Mouse (Mus musculus) kidney, adult 2 months (tissue): ENCODE data around the gene Olfr1170. TPM values are rescaled to one million over a fixed set of nuclear protein-coding genes. Genes with fewer than 3 reads are reported as not detected.

Experiments used
- DNase-seq: peaks from one replicate; pipeline ENCODE4 v3.0.0; 2021
- H3K27ac ChIP-seq: fragments of 200-500 bp; 2 replicates; pipeline ENCODE4 v1.5.1; 2012; ENCODE audit warnings: low read depth, low read length, control low read depth, inconsistent platforms; ENCODE audit not compliant: insufficient read depth
- H3K27me3 ChIP-seq: fragments of 200-500 bp; replicated peaks from 2 replicates; pipeline ENCODE4 v1.6.1; 2012; ENCODE audit warnings: mild to moderate bottlenecking, moderate library complexity, low read length, inconsistent platforms; ENCODE audit not compliant: control insufficient read depth, insufficient read depth
- H3K36me3 ChIP-seq: fragments of 200-500 bp; 2 replicates; pipeline ENCODE4 v1.6.1; 2012; ENCODE audit warnings: mild to moderate bottlenecking, moderate library complexity, low read length, inconsistent platforms; ENCODE audit not compliant: control insufficient read depth, insufficient read depth
- H3K4me1 ChIP-seq: fragments of 200-500 bp; 2 replicates; pipeline ENCODE4 v1.6.1; 2011; ENCODE audit warnings: low read length; ENCODE audit not compliant: control insufficient read depth, insufficient read depth
- H3K4me3 ChIP-seq: fragments of 200-500 bp; 2 replicates; pipeline ENCODE4 v1.5.1; 2011; ENCODE audit warnings: mild to moderate bottlenecking, low read depth, low read length, control low read depth; ENCODE audit not compliant: insufficient read depth
- CTCF ChIP-seq: fragments of 200-500 bp; conservative IDR thresholded peaks from 2 replicates; pipeline ENCODE4 v1.5.1; 2011; ENCODE audit warnings: low read depth, mild to moderate bottlenecking, control low read depth, low read length, moderate library complexity, mixed read lengths; ENCODE audit not compliant: insufficient read depth, insufficient read length
- POLR2A ChIP-seq: fragments of 200-500 bp; IDR thresholded peaks from one replicate; pipeline ENCODE4 v1.6.1; 2011; ENCODE audit warnings: low read depth, low read length, control low read depth
- WGBS: fragments of 180-500 bp; shearing (Covaris S2); methylation state at CpG from one replicate; pipeline ENCODE4 v1.1.7; 2018; 5-methylcytosine and 5-hydroxymethylcytosine counted together
- polyA plus RNA-seq: library from polyadenylated mRNA; depleted of rRNA; stranded (reverse); fragments of >200 nt; gene quantifications from 2 replicates; pipeline ENCODE4 v1.2.3, GENCODE M21; 2012; rRNA removed

The Olfr1170 gene
- not detected in 2 replicates for polyA plus RNA-seq

DNA sequence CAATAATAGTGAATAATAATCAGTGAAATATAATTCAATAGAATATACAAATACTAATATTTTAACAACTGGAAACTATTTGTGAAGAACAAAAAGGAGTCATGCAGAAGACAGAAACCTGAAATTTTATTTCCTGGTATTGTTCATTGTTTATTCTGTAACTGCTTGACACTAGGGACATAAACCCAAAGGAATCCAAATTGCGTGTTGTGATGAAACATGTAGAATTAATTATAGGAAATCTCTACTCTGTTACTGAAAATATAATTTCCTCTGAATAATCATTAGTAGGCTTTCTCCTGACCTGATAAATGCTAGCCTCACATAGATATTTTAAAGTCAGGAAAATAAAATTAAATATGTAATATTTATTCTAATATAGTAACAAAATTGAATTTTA lies at the start of gene Olfr1170:
TSS of gene Olfr1170 (minus strand) at position 101 of the 400 bp plus-strand sequence.
- TF ChIP-seq CTCF: no peak
- no peak for TF ChIP-seq POLR2A
- H3K4me3 ChIP-seq: no peak within 1 kb of the TSS
- 73% methylated on average over 1 of the region's 1 CpGs for WGBS
- H3K27ac ChIP-seq: no peak within 1 kb of the TSS
- no peaks in the 10 kb centered on the region for H3K36me3 ChIP-seq
- DNase-seq: no peak
- no peaks in the 10 kb centered on the region for H3K27me3 ChIP-seq
- H3K4me1 ChIP-seq: no peaks in the 10 kb centered on the region

DNA sequence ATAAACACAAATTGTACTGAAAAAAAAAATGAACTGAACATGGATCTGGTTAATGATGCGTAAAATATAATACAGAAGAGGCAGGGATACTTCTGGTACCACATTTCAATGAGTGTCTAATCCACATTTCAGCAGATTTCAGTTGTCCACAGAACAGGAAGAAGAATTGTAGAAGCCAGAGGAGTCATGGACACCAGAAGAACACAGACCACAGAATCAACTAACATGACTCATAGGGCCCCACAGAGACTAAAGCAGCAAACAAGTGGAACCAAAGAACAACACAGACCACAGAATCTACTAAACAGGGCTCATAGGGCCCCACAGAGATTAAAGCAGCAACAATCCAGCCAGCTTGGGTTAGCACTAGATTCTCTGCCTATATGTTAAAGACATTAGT lies 7.3 kb downstream of the Olfr1170 start:
- Histone ChIP-seq H3K36me3 (no peaks in the 10 kb centered on the region), H3K27me3 (no peaks in the 10 kb centered on the region), H3K27ac (no peak overlapping the region), H3K4me1 (no peaks in the 10 kb centered on the region), H3K4me3 (no peak overlapping the region)
- DNase-seq: no peak
- TF ChIP-seq POLR2A (no peak), CTCF (no peak)
- WGBS: 84% methylated on average over 1 of the region's 1 CpGs

DNA sequence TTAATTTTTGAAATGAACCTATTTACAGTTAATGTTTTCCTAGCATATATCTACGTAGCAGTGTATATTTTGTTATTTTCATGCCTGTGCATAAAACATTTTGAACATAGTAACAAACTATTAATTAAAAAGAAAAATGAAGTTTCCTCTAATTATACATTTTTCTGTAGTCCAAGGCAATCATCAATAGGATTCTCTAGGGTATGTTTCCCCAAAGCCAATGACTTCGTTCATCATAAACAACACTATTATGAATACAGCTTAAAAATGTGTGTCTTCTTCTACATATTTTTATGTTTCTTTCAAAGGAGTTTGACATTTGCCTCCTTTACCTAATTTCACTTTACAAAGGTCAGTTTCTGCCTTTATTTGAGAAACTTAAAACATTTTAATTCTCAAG lies 46.6 kb downstream of the Olfr1170 start, which contains the start of gene Olfr1168:
TSS of gene Olfr1168 (plus strand) at position 301 of the 400 bp plus-strand sequence.
- DNase-seq: no peak
- WGBS: 80% methylated on average over 2 of the region's 2 CpGs

More for the DNA sequence above, 46.6 kb downstream of the Olfr1170 start, which contains the start of gene Olfr1168:
- no peak for TF ChIP-seq CTCF
- Histone ChIP-seq H3K36me3 (no peaks in the 10 kb centered on the region), H3K27ac (no peak within 1 kb of the TSS), H3K27me3 (no peaks in the 10 kb centered on the region), H3K4me1 (no peaks in the 10 kb centered on the region), H3K4me3 (no peak within 1 kb of the TSS)

Other genes starting within 250 kb of the Olfr1170 start
- gene Olfr1158, start 238.2 kb downstream of the Olfr1170 start, polyA plus RNA-seq: not detected in 2 replicates
- gene Olfr1160, start 220.1 kb downstream of the Olfr1170 start, polyA plus RNA-seq: not detected in 2 replicates
- not detected in 2 replicates for gene Olfr1161, start 205.6 kb downstream of the Olfr1170 start, polyA plus RNA-seq
- not detected in 2 replicates for gene Olfr73, start 190.6 kb downstream of the Olfr1170 start, polyA plus RNA-seq
- gene Olfr1162, start 177.2 kb downstream of the Olfr1170 start, polyA plus RNA-seq: not detected in 2 replicates
- gene Olfr1163, start 156.5 kb downstream of the Olfr1170 start, polyA plus RNA-seq: not detected in 2 replicates
- gene Olfr1164, start 134.4 kb downstream of the Olfr1170 start, polyA plus RNA-seq: not detected in 2 replicates
- not detected in 2 replicates for gene Olfr1166, start 100.1 kb downstream of the Olfr1170 start, polyA plus RNA-seq
- not detected in 2 replicates for gene Olfr1167, start 73.1 kb downstream of the Olfr1170 start, polyA plus RNA-seq
- not detected in 2 replicates for gene Olfr1168, start 46.5 kb downstream of the Olfr1170 start, polyA plus RNA-seq
- not detected in 2 replicates for gene Olfr1173, start 51.5 kb upstream of the Olfr1170 start, polyA plus RNA-seq
- gene Olfr1174-ps, start 86.8 kb upstream of the Olfr1170 start, polyA plus RNA-seq: not detected in 2 replicates
- not detected in 2 replicates for gene Olfr1175-ps, start 98.9 kb upstream of the Olfr1170 start, polyA plus RNA-seq
- gene Olfr1176, start 108.4 kb upstream of the Olfr1170 start, polyA plus RNA-seq: not detected in 2 replicates
- not detected in 2 replicates for gene Olfr1177-ps, start 118.2 kb upstream of the Olfr1170 start, polyA plus RNA-seq
- gene Olfr1178, start 158.7 kb upstream of the Olfr1170 start, polyA plus RNA-seq: not detected in 2 replicates
- gene Olfr1179, start 178.1 kb upstream of the Olfr1170 start, polyA plus RNA-seq: not detected in 2 replicates
- not detected in 2 replicates for gene Olfr1180, start 190.8 kb upstream of the Olfr1170 start, polyA plus RNA-seq
- not detected in 2 replicates for gene Olfr1181, start 197.8 kb upstream of the Olfr1170 start, polyA plus RNA-seq
- not detected in 2 replicates for gene Gm13757, start 220.8 kb upstream of the Olfr1170 start, polyA plus RNA-seq
- gene Olfr1183, start 226.5 kb upstream of the Olfr1170 start, polyA plus RNA-seq: not detected in 2 replicates